Mouse (Mus musculus) embryonic fibroblast, embryonic 13.5 days (primary cell): ENCODE results near the gene Trappc2l.

Source experiments
- CTCF ChIP-seq: IDR thresholded peaks from 2 replicates; pipeline ENCODE4 v1.5.1; 2011; ENCODE audit warnings: mild to moderate bottlenecking, control low read depth, low read length, moderate library complexity, borderline replicate concordance; ENCODE audit not compliant: insufficient read depth
- POLR2A ChIP-seq: IDR thresholded peaks from 2 replicates; pipeline ENCODE4 v1.6.1; 2011; ENCODE audit warnings: low read depth, mild to moderate bottlenecking, control low read depth, low read length, moderate library complexity

DNA sequence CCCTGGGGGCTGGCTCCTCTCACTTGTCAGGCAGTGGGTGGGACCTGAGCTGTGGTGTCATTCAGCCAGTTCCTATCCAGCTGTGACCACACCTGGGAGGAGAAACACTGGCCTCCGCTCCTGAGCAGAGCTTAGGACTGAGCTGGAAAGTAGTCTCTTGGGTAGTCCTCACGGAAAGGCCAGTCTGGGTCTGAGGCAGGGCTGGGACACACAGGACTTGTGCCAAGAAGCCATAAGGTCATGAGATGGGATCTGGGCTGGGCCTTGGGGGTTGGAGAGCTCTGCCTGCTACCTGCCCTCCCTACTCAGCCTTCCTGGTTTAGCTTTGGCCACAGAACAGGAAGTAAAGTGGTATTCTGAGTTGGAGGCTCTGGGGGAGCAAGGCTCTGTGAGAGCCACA, 15.5 kb downstream of the Trappc2l start:
- no peak for TF ChIP-seq POLR2A
- no peak for TF ChIP-seq CTCF
